Mouse (Mus musculus): ENCODE data around the gene Morf4l1.
"Not testable (repeated sequence)": the region's sequence is repeated elsewhere in the genome, so short reads cannot be mapped to it uniquely, and the experiment has no call there.

The Morf4l1 gene

DNA sequence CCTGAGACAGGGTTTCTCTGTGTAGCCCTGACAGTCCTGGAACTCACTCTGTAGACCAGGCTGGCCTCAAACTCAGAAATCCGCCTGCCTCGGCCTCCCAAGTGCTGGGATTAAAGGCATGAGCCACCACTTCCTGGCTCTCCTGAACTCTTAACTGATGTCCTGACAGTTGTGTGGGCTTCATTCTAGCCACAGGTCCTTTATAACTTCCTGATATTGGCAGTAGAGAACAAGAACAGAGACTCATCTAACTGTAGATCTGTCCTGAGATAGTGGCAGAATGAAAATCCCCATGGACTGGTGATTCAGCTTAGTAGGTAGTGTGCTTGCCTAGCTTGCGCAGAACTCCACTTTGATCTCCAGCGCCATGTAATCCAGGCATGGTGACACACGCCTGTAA is 53.6 kb downstream of the Morf4l1 start:
- not testable (repeated sequence) for DNase-seq (ENCODE audit: low spot score in 2 of 2)

DNA sequence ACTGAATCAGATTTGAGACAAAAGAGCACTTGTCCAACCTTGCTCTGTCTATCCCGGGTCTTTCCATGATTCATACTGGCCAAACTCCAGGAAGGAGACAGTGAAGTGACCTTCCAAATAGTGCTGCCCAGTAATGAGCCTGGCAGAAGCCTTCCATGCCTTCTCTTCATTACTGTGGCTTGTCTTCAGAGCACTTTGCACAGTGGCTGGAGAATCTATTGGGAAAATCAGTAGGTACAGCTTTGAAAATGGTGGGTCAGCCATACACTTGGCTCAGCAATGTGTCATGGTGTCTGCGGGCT is 54.0 kb downstream of the Morf4l1 start:
- no peak for DNase-seq (ENCODE audit: low spot score in 2 of 2)

GRCm38 (mm10) chr9:90059828-90060573 is 54.6 kb downstream of the Morf4l1 start:
- peak; percentile 82 to 84 for DNase-seq (ENCODE audit: low spot score in 2 of 2)

DNA sequence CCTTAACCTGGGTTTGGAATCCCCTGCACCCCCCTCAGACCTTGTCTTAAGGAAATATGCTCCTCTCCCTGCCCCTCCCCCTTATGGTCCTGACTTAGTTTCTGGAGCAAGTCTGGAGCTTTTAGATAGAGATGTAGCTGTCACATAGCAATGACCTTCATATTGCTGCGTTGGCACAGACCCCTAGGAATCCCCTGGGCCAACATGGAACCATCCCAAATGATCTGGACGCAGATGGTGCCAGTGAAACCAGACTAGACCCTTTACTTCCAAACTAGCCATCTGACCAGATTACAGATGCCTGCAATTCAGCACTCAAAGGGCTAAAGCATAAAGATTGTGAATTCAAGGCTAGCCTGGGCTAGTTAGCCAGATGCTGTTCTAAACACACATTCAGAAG is 57.9 kb downstream of the Morf4l1 start:
- no peak for DNase-seq (ENCODE audit: low spot score in 2 of 2)

GRCm38 (mm10) chr9:90055911-90056310 is 58.7 kb downstream of the Morf4l1 start:
- no peak for DNase-seq (ENCODE audit: low spot score in 2 of 2)

GRCm38 (mm10) chr9:90055409-90055808 is 59.2 kb downstream of the Morf4l1 start:
- no peak for DNase-seq (ENCODE audit: low spot score in 2 of 2)

DNA sequence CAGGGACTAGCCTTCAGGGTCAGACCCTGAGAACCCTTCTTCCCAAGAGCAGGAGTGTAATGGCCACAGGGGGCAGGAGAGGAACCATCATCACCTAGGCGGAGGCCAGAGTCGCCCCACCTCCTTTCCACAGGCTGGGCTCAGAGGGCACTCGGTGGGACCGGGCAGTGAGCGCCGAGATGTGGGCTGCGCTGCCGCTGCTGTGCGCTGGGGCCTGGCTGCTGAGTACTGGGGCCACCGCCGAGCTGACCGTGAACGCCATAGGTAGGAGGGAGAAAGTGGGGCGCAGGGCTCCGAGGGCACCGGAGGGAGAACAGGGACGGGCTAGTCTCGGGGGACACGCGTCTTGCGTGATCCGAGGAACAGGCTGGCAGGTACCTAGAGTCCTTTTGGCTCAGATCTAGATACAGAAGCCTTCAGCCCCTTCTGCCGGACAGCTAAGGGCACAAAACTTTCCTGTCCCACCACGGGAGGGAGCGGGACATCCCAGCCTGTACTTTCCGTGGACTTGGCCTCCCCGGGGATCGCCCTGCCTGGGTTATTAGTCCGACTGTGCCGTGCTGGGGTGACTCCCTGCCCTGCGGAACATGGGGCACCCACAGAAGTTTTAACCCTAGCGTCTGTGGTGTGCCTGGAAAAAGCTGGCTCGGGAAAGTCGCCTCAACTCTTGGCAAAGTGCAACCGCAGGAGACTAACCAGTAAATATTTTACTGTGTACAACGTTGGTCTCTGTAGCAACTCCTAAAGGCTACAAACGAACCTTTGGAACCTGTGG is 60.0 kb downstream of the Morf4l1 start:
- peak; percentile 81 to 85 for DNase-seq (ENCODE audit: low spot score in 2 of 2)

- DNase-seq (ENCODE audit: low spot score in 2 of 2) = no peak
Observed at GRCm38 (mm10) chr9:90053852-90054251, 60.7 kb downstream of the Morf4l1 start, which contains the start of gene Ctsh. TSS of gene Ctsh (plus strand) at chr9:90054152.

DNA sequence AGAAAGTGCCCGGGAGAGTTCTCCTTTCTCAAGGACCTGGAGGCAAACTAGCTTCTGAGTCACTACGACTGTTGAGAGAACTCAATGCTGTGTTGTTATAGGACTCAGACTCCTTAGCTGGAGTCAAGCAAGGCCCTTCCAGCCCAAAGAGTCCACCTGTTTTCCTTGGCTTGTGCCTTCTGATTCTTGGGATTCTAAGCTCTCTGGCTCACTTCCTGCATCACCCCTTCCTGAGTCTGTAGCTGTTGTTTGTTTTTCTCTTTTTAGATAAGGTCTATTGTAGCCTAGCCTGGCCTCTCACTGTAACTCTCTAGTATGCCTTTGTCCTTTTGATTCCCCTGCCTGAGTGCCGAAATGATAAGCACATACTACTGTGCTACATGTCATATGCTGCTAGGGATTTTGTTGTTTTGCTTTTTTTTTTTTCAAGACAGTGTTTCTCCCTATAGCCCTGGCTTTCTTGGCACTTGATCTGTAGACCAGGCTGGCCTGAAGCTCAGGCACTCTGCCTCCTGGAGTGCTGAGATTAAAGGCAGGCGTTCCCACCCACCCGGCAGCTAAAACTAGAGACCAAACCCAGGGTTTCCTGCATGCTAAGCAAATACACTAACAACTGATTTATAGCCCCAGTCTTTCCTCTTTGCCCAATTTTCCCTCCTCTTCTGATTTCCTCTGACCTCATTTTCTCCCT is 66.5 kb downstream of the Morf4l1 start:
- DNase-seq (ENCODE audit: low spot score in 2 of 2) = no peak

DNA sequence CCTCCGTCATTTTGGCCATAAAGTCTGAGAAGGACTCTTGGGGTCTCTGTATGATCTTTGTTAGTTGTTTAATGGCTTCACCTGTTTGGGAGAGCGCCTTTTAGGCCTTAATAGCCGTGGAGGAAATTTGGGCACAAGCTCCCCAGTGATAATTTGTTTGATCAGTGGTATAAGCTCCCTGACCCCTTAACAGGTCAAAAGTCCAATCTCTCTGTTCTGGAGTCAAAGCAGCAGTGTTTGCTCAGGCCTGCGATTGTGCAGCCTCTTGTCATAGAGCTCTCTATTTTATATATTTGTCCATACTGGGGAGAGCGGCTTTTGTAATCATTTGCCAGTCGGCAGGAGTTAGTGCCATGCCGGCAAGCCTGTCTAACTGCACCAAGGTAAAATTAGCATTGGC is 69.4 kb downstream of the Morf4l1 start:
- no peak for DNase-seq (ENCODE audit: low spot score in 2 of 2)

DNA sequence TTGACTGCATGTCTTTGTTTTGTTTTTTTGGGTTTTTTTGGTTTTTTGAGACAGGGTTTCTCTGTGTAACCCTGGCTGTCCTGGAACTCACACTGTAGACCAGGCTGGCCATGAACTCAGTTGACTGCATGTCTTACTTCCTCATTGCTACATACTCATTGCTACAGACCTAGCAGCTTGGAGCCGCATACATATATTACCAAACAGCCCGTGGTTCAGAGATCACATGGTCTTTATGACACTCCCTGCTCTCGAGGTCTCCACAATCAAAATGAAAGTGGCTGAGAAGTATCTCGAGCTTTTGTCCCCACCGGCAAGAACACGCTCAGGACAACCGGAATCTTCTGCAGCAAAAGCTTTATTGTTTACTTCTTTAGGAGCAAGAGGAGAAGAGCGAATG is 71.7 kb downstream of the Morf4l1 start:
- not testable (repeated sequence) for DNase-seq (ENCODE audit: low spot score in 2 of 2)
